Mouse (Mus musculus): ENCODE measurements at regions not wholly inside any gene's neighbourhood (a gene's known extent, or its start where the extent isn't known, plus 50 kb on each side); places are given as distances from the start of the nearest gene placed in this dataset.

- DNase-seq (ENCODE audit: low read depth, low spot score) = no peak
These were observed 56.9 kb upstream of the Pik3r1 start for GRCm38 (mm10) chr13:101824962-101825361.

GRCm38 (mm10) chr13:101831872-101832629 lies 64.0 kb upstream of the Pik3r1 start:
- DNase-seq (ENCODE audit: low read depth, low spot score) = no peak

- no peak for DNase-seq (ENCODE audit: low read depth, low spot score)
These were observed 66.5 kb upstream of the Pik3r1 start for GRCm38 (mm10) chr13:101834546-101834945.

DNA sequence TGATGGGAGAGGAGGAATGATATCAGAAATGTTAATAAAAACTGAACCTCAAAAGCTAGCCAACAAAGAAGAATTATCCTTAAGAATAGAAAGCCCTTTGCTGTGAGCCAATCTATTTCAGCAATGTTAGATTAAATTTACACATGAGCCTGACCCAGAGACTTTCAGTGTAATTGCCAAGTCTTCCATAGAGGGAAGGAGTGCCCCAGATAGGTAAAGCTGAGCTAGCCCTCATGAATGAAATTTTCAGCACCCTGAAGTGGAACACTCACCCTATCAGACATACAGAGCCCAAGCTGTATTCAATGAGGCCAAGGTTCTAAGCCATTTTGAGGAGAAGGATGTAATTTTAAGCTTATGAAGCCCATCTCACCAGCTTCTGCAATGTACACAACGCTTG lies 69.0 kb upstream of the Pik3r1 start:
- DNase-seq (ENCODE audit: low read depth, low spot score) = no peak

GRCm38 (mm10) chr13:101844461-101845440 lies 76.7 kb upstream of the Pik3r1 start:
- DNase-seq (ENCODE audit: low read depth, low spot score) = peak; percentile 6

DNA sequence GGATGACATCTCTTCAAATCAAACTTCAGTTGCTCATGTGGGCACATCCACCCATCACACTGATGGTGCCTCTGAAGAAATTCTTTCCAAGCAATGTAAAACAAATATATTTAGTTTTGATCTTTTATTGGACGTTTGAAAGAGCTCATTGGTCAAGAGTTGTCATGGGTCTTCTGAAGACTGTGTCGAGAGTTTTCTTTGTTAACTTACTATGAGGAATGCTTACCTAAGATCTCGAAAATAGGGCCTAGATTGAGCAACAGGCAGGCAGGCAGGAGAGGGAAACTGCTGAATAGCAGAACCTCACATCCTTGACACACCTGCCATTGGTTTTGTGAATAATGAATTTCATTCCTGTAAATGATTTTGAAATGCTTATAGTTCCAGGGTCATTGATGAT lies 78.0 kb upstream of the Pik3r1 start:
- no peak for DNase-seq (ENCODE audit: low read depth, low spot score)

DNA sequence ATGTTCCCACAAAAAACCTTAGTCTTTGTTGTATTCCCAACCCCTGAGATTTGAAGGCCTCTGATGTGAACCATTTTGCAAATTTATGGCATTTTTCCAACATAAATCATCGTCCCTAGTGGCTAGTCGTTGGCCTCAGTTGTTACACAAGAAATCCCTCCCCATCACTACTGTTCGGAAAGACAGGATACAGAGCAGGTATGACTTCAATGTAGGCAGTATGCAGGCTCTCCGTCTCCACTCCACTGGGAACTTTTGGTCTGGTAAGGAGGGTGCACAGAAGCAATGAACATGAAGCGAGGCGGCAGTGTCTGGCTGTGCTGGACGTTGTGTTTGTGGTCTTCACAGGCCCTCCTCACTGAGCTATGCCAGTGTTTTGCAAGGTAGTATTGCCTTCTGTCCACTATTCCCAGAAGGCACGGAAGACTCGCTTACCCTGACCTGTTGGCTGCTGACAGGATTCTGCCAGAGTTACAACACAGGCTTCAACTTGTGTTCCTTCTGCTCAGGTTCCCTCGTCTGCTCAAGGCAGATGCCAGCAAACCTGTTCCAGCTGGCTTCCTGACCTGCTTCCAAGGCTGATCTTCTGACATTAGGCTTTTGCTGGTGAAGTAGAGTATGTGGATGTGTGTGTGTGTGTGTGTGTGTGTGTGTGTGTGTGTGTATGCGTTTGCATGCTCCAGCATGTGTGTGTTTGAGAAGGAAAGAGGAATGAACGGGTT lies 80.0 kb upstream of the Pik3r1 start:
- no peak for DNase-seq (ENCODE audit: low read depth, low spot score)

GRCm38 (mm10) chr13:101848601-101849147 lies 80.7 kb upstream of the Pik3r1 start:
- DNase-seq (ENCODE audit: low read depth, low spot score) = no peak

DNA sequence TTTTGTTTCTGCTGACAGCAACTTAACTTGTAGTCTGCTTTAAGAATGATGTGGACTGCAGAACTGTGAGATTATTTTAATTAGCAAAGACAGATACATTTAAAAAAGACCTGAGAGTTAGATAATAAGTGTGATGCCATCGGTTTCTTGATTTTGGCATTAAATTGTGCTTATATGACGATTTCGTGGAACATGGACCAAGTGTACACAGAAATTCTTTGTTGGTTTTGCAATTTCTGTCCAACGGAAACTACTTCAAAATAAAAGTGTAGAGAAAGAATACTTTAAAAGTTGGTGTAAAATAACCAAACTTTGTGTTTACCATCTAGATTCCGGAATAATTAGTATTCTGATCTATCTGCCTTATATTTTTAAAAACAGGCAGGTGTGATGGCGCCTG lies 81.4 kb upstream of the Pik3r1 start:
- no peak for DNase-seq (ENCODE audit: low read depth, low spot score)

- DNase-seq (ENCODE audit: low read depth, low spot score) = no peak
These were observed 83.3 kb upstream of the Pik3r1 start for GRCm38 (mm10) chr13:101851329-101851728.

DNA sequence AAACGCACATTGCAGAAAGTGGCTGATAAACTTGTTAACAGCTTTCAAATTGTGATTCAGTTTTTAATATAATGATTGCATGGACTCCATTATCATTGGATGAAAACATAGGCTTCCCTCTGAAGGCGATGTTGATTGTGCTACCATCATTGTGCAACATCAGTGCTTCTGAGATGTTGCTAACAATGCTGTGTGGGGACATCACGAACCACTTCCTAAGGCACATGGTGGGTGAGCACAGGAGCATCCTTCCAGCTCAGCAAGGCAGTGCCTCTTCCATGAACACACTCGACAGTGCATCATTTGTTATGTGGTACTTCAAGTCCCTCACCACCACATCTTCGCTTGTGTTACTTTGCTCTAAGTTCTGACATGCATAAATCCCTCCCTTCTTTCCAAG lies 84.9 kb upstream of the Pik3r1 start:
- DNase-seq (ENCODE audit: low read depth, low spot score) = no peak

- no peak for DNase-seq (ENCODE audit: low read depth, low spot score)
These were observed 87.1 kb upstream of the Pik3r1 start for GRCm38 (mm10) chr13:101855141-101855540.

DNA sequence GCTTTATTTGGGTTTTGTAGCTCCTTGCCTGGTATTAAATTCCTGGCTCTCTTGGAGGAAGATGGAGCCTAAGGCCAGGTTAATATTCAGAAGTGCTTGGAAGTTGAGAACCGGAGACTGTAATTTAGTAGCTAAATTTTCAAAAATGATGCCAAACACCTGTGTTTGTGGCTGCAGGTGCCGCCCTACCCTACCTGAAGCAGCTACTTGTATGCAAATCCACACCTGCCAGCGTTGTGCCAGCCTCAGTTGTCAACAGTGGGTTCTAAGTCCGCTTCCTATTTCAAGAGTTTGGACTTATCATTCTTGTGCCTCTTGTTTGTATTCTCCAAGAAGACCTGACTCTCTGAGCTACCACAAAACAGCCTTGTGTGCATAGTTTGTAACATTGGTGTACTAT lies 92.7 kb upstream of the Pik3r1 start:
- no peak for DNase-seq (ENCODE audit: low read depth, low spot score)

- no peak for DNase-seq (ENCODE audit: low read depth, low spot score)
These were observed 94.0 kb upstream of the Pik3r1 start for GRCm38 (mm10) chr13:101862011-101862410.

GRCm38 (mm10) chr13:101863015-101863414 lies 95.0 kb upstream of the Pik3r1 start:
- no peak for DNase-seq (ENCODE audit: low read depth, low spot score)

GRCm38 (mm10) chr13:101863602-101864001 lies 95.6 kb upstream of the Pik3r1 start:
- no peak for DNase-seq (ENCODE audit: low read depth, low spot score)

DNA sequence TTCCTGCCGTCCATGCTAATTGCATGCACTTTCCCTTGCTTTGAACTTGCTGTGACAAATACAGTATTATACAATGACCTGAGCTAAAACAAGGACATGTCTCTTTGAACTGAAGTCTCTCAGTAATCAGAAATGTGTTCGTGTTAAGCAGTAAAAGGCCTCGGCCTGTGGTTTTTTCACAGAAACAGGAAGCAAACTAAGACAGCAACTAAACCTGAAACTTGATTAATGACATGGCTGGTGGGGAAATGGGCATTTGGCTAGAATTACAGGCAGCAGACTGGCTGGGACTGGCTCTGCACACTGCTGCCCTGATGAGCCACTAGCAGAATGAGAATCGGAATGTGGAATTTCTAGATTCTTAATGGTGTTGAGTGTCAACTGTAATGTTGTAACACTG lies 98.8 kb upstream of the Pik3r1 start:
- peak; percentile 19 for DNase-seq (ENCODE audit: low read depth, low spot score)

GRCm38 (mm10) chr13:101874761-101875160 lies 106.7 kb upstream of the Pik3r1 start:
- DNase-seq (ENCODE audit: low read depth, low spot score) = no peak

DNA sequence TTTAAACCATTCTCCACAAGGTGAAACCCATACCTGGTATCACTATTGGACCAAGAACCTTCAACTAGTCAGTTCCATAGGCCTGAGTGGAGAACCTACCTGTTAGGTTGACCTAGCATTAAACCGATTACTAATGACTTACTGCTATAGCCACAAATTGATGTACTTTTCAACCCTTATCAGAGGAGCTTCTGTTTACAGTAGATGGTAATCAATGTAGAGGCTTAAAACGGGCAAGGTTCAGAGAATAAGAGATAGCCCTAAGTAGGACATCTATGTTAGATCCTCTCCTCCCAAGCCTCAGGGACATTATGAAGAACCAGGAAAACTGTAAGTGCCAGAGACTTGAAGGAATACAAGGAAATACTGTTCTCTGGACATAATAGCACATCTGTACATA lies 108.1 kb upstream of the Pik3r1 start:
- DNase-seq (ENCODE audit: low read depth, low spot score) = no peak

DNA sequence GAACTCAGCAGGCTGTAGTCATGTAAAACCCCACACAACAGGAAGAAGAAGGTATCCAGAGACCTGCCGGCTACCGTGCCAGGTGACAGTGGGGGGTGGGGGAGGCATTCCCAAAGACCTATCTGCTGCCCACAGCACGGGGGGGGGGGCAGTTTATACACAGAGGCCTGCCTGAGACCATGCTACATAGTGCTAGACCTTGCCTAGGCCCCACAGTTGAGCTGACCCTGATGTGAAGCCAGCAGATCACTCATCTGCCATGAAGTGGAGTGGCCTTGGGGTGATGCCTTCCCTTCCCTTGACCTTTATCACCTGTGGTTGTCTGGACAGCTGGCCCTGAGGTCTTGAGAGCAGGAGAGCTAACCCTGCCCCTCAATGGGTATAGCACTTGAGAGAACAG lies 108.6 kb upstream of the Pik3r1 start:
- DNase-seq (ENCODE audit: low read depth, low spot score) = no peak

- DNase-seq (ENCODE audit: low read depth, low spot score) = no peak
These were observed 110.2 kb upstream of the Pik3r1 start for GRCm38 (mm10) chr13:101878168-101878567.
